Mouse (Mus musculus) neural tube, embryonic 15.5 days (tissue): ENCODE data around the gene Gm49373. TPM values are rescaled to one million over a fixed set of nuclear protein-coding genes. Genes with fewer than 3 reads are reported as not detected.
A peak's percentile ranks its signal among the peaks of the same experiment; 100 is the strongest.

Experiments
- ATAC-seq: fragments of 200-750 bp; cut with Nextera tagmentation; 2 replicates; pipeline ENCODE4 v1.8.0; 2017; ENCODE audit warnings: mild to moderate bottlenecking, moderate TSS enrichment, moderate library complexity; ENCODE audit not compliant: low FRiP score
- H3K27ac ChIP-seq: fragments of 300-500 bp; sonication (generic); replicated peaks from 2 replicates; pipeline ENCODE4 v1.5.1; 2015; ENCODE audit warnings: mild to moderate bottlenecking, inconsistent platforms
- H3K27me3 ChIP-seq: fragments of 300-500 bp; sonication (generic); replicated peaks from 2 replicates; pipeline ENCODE4 v1.6.1; 2015; ENCODE audit warnings: inconsistent platforms
- H3K36me3 ChIP-seq: fragments of 300-500 bp; sonication (generic); 2 replicates; pipeline ENCODE4 v1.6.1; 2015; ENCODE audit warnings: inconsistent platforms
- H3K4me1 ChIP-seq: fragments of 300-500 bp; sonication (generic); 2 replicates; pipeline ENCODE4 v1.6.1; 2015; ENCODE audit warnings: inconsistent platforms
- H3K4me2 ChIP-seq: fragments of 300-500 bp; sonication (generic); 2 replicates; pipeline ENCODE4 v1.6.1; 2015; ENCODE audit warnings: inconsistent platforms, mild to moderate bottlenecking, moderate library complexity
- H3K4me3 ChIP-seq: fragments of 300-500 bp; sonication (generic); replicated peaks from 2 replicates; pipeline ENCODE4 v1.5.1; 2015; ENCODE audit warnings: mild to moderate bottlenecking, inconsistent platforms
- H3K9ac ChIP-seq: fragments of 300-500 bp; sonication (generic); replicated peaks from 2 replicates; pipeline ENCODE4 v1.6.1; 2015; ENCODE audit warnings: mild to moderate bottlenecking, inconsistent platforms
- H3K9me3 ChIP-seq: fragments of 300-500 bp; sonication (generic); replicated peaks from 2 replicates; pipeline ENCODE4 v1.6.1; 2016; ENCODE audit warnings: inconsistent platforms
- WGBS: fragments of 180-500 bp; shearing (Covaris S2); methylation state at CpG from one replicate; pipeline ENCODE4 v1.1.7; 2015; ENCODE audit warnings: mixed read lengths; 5-methylcytosine and 5-hydroxymethylcytosine counted together
- polyA plus RNA-seq: library from polyadenylated mRNA; unstranded; fragments of >200 nt; fragmentation: Nextera tagmentation; extraction: Ambion mirVana; gene quantifications from 2 replicates; pipeline ENCODE4 v1.2.1, GENCODE M21; 2015

The Gm49373 gene
- polyA plus RNA-seq, 1 experiment from 2014 or later = 2.2 TPM

GRCm38 (mm10) chr9:21025258-21025810 is 47.6 kb downstream of the Gm49373 start:
- WGBS = 79% methylated on average over 19 of the region's 19 CpGs
- no peak overlapping the region for H3K9ac ChIP-seq
- no peak overlapping the region for H3K4me3 ChIP-seq
- ATAC-seq = no peak
- no peak overlapping the region for H3K27ac ChIP-seq
- no peak overlapping the region for H3K4me2 ChIP-seq
- H3K36me3 ChIP-seq = no peaks in the 10 kb centered on the region
- H3K9me3 ChIP-seq = no peaks in the 10 kb centered on the region
- peaks cover 46% of the 10 kb centered on the region for H3K27me3 ChIP-seq
- H3K4me1 ChIP-seq = peaks cover 18% of the 10 kb centered on the region

GRCm38 (mm10) chr9:21022726-21023125 is 50.2 kb downstream of the Gm49373 start:
- Histone ChIP-seq H3K36me3 (no peaks in the 10 kb centered on the region), H3K4me1 (peaks cover 2% of the 10 kb centered on the region; the same call in 1 of the 2 replicates), H3K4me3 (no peak overlapping the region), H3K27ac (no peak overlapping the region), H3K4me2 (no peak overlapping the region), H3K9me3 (no peaks in the 10 kb centered on the region), H3K27me3 (peaks cover 31% of the 10 kb centered on the region), H3K9ac (no peak overlapping the region)
- 81% methylated on average over 1 of the region's 1 CpGs for WGBS
- no peak for ATAC-seq

GRCm38 (mm10) chr9:21022288-21022687 is 50.6 kb downstream of the Gm49373 start:
- H3K27ac ChIP-seq = no peak overlapping the region
- no peak for ATAC-seq
- H3K4me2 ChIP-seq = no peak overlapping the region
- no peak overlapping the region for H3K4me3 ChIP-seq
- no peaks in the 10 kb centered on the region for H3K4me1 ChIP-seq
- H3K36me3 ChIP-seq = no peaks in the 10 kb centered on the region
- peaks cover 31% of the 10 kb centered on the region for H3K27me3 ChIP-seq
- no peaks in the 10 kb centered on the region for H3K9me3 ChIP-seq
- H3K9ac ChIP-seq = no peak overlapping the region
- 66% methylated on average over 6 of the region's 6 CpGs for WGBS

GRCm38 (mm10) chr9:21021363-21021762 is 51.5 kb downstream of the Gm49373 start:
- H3K36me3 ChIP-seq = no peaks in the 10 kb centered on the region
- no peak overlapping the region for H3K27ac ChIP-seq
- WGBS = 83% methylated on average over 3 of the region's 3 CpGs
- no peaks in the 10 kb centered on the region for H3K4me1 ChIP-seq
- peaks cover 33% of the 10 kb centered on the region for H3K27me3 ChIP-seq
- no peak for ATAC-seq
- H3K4me2 ChIP-seq = no peak overlapping the region
- H3K4me3 ChIP-seq = no peak overlapping the region
- H3K9me3 ChIP-seq = no peaks in the 10 kb centered on the region
- no peak overlapping the region for H3K9ac ChIP-seq

GRCm38 (mm10) chr9:21018600-21018999 is 54.3 kb downstream of the Gm49373 start:
- Histone ChIP-seq H3K36me3 (no peaks in the 10 kb centered on the region), H3K4me2 (no peak overlapping the region), H3K27me3 (peaks cover 56% of the 10 kb centered on the region), H3K4me1 (peaks cover 14% of the 10 kb centered on the region), H3K9ac (no peak overlapping the region), H3K4me3 (no peak overlapping the region), H3K9me3 (no peaks in the 10 kb centered on the region), H3K27ac (no peak overlapping the region)
- ATAC-seq = no peak
- WGBS = 70% methylated on average over 2 of the region's 2 CpGs

GRCm38 (mm10) chr9:21017177-21017575 is 55.7 kb downstream of the Gm49373 start:
- H3K36me3 ChIP-seq = no peaks in the 10 kb centered on the region
- no peaks in the 10 kb centered on the region for H3K9me3 ChIP-seq
- no peak overlapping the region for H3K27ac ChIP-seq
- no peak for ATAC-seq
- peaks cover 14% of the 10 kb centered on the region for H3K4me1 ChIP-seq
- H3K27me3 ChIP-seq = peaks cover 66% of the 10 kb centered on the region
- H3K4me3 ChIP-seq = no peak overlapping the region
- 33% methylated on average over 4 of the region's 4 CpGs for WGBS
- no peak overlapping the region for H3K4me2 ChIP-seq
- no peak overlapping the region for H3K9ac ChIP-seq

- H3K27ac ChIP-seq = no peak overlapping the region
- H3K4me1 ChIP-seq = peaks cover 14% of the 10 kb centered on the region
- no peaks in the 10 kb centered on the region for H3K36me3 ChIP-seq
- H3K9ac ChIP-seq = no peak overlapping the region
- H3K27me3 ChIP-seq = peaks cover 63% of the 10 kb centered on the region
- 5% methylated on average over 17 of the region's 17 CpGs for WGBS
- no peaks in the 10 kb centered on the region for H3K9me3 ChIP-seq
- peak overlapping the region; percentile 52 for H3K4me2 ChIP-seq
- H3K4me3 ChIP-seq = peak overlapping the region; percentile 30
- ATAC-seq = no peak
These were observed 56.3 kb downstream of the Gm49373 start for GRCm38 (mm10) chr9:21016331-21017176.

GRCm38 (mm10) chr9:21015571-21016130 is 57.2 kb downstream of the Gm49373 start, which contains the start of gene Icam1:
Gene Icam1, plus strand, starts transcription at chr9:21015985.
- Histone ChIP-seq H3K9ac (no peak within 1 kb of the TSS), H3K4me2 (peak within 1 kb of the TSS; percentile 52), H3K9me3 (no peaks in the 10 kb centered on the region), H3K4me1 (peaks cover 14% of the 10 kb centered on the region), H3K36me3 (no peaks in the 10 kb centered on the region), H3K27me3 (peaks cover 63% of the 10 kb centered on the region), H3K4me3 (peak within 1 kb of the TSS; percentile 30), H3K27ac (no peak within 1 kb of the TSS)
- WGBS = 1% methylated on average over 30 of the region's 30 CpGs
- no peak for ATAC-seq

- ATAC-seq = no peak; the same call in 1 of the 2 replicates
- Histone ChIP-seq H3K27ac (no peak overlapping the region), H3K36me3 (no peaks in the 10 kb centered on the region), H3K9ac (no peak overlapping the region), H3K9me3 (no peaks in the 10 kb centered on the region), H3K4me1 (peaks cover 14% of the 10 kb centered on the region), H3K4me3 (peak overlapping the region; percentile 30), H3K4me2 (peak overlapping the region; percentile 52), H3K27me3 (peaks cover 63% of the 10 kb centered on the region)
- WGBS = 4% methylated on average over 29 of the region's 29 CpGs
These were observed 58.0 kb downstream of the Gm49373 start for GRCm38 (mm10) chr9:21014691-21015570.
